8 mouse cellular contexts compared by ENCODE assay signal in the genomic region with DNA sequence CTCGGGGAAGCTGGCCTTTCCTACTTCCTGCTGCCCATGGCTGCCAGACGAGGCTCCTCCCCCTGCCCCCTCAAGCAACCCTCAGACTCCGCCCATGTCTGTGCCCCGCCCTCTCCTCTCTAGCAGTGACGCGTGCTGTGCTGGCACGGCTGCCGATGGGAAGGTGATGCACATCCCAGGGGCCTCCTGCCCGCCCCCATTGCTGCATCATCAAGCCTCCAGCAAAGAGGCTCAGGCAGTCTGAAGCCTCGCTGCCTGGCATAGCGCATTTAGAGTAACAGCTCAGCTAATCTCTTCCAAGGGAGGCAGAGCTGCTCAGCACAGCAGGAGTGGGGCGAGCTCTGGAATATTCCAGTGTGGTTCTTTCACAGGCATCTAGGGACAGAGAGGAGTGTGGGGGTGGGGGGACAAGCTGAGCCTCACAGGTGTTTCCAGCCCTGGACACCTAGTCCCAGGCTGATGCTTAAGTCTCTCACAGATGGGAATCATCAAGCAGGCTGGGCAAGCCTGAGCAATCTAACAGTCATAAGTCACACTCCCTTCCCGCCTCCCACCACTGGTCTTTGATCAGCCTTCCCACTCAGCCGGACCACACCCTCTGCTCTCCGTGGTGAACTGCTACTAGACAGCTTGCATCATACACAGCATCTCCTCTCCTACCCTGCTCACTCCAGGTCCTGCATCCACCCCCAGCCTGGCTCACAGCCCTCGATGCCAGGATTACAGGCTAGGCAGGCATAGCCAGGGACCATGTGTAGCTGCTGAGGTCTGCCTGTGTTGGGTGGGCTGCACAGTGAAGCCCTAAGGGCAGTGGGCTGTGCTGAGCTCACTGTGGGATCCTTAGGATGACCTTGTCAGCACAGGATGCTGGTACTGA. TPM values are rescaled to one million over a fixed set of nuclear protein-coding genes. Genes with fewer than 3 reads are reported as not detected.
DNase-seq lines count a peak whose midpoint lies in the region; ATAC-seq lines count a peak whose summit lies in the region.
"Not testable (repeated sequence)": the region's sequence is repeated elsewhere in the genome, so short reads cannot be mapped to it uniquely, and the experiment has no call there.

No protein-coding gene starts in this region.

- not testable (repeated sequence) for H3K9me3 ChIP-seq in hindbrain, embryonic 13.5 days

- peak overlapping the region; percentile 51 for H3K4me2 ChIP-seq in hindbrain, embryonic 13.5 days

- ATAC-seq in hindbrain, embryonic 13.5 days (ENCODE audit: low FRiP score) = peak; percentile 94

- H3K9ac ChIP-seq in hindbrain, embryonic 13.5 days = not testable (repeated sequence)

- WGBS in hindbrain, embryonic 13.5 days = 12% methylated on average over 16 of the region's 16 CpGs

- not testable (repeated sequence) for H3K36me3 ChIP-seq in hindbrain, embryonic 13.5 days

- peak; percentile 94 for DNase-seq in MN1 (ENCODE audit: low spot score)
- peak; percentile 61 to 76 for DNase-seq in cerebellum, postnatal 10 days
- DNase-seq in frontal cortex, postnatal 14 days (ENCODE audit: low spot score in 2 of 2) = peak; percentile 69 to 70
- peak; percentile 59 to 60 for DNase-seq in layer of hippocampus, postnatal 36 days
- DNase-seq in lung, postnatal 14 days = peak; percentile 85
- DNase-seq in ovary, postnatal 36 days (ENCODE audit: low spot score) = peak; percentile 74
- DNase-seq in thymus, postnatal 10 days (ENCODE audit: low spot score in 2 of 2) = peak; percentile 88 to 90

- peak overlapping the region; percentile 64 for H3K27ac ChIP-seq in hindbrain, embryonic 13.5 days

- H3K4me3 ChIP-seq in hindbrain, embryonic 13.5 days = peak overlapping the region; percentile 22

- not testable (repeated sequence) for H3K27me3 ChIP-seq in hindbrain, embryonic 13.5 days

- H3K4me1 ChIP-seq in hindbrain, embryonic 13.5 days (replicated peaks) = peaks cover 14% of the 10 kb centered on the region

RNA-seq across cellular contexts. Expression of gene Hsf2bp, which starts 55.5 kb away (rescaled TPM):
- 0.43 and 0.70 TPM in 2 replicates for polyA plus RNA-seq in hindbrain, embryonic 13.5 days (2015; fragmentation: Nextera tagmentation; extraction: Ambion mirVana)
- 1 to 10 TPM in 1 of 2 experiments, under 1 TPM in 1; 0.43 to 1.3 TPM for total RNA-seq in layer of hippocampus, postnatal 36 days (2021)

RNA-seq across cellular contexts. Expression of gene Rrp1b, which starts 55.7 kb away (rescaled TPM):
- 36.2 and 39.5 TPM in 2 replicates for polyA plus RNA-seq in hindbrain, embryonic 13.5 days (2015; fragmentation: Nextera tagmentation; extraction: Ambion mirVana)
- 10 to 100 TPM; 17.4 to 19.0 TPM for total RNA-seq in layer of hippocampus, postnatal 36 days (2021)

Comparison
In these comparisons a context has a peak if more than half of its experiments do, and no peak if none do; other contexts are left out.
1. Peak in every context shown above with its lines: DNase-seq, ATAC-seq, H3K4me3 ChIP-seq and H3K27ac ChIP-seq.